Mouse (Mus musculus) neural tube, embryonic 14.5 days (tissue): ENCODE data around the gene Rhof. TPM values are rescaled to one million over a fixed set of nuclear protein-coding genes. Genes with fewer than 3 reads are reported as not detected.

ENCODE experiments used
- ATAC-seq: fragments of 200-750 bp; cut with Nextera tagmentation; 2 replicates; pipeline ENCODE4 v1.8.0; 2017; ENCODE audit warnings: low read depth, mild to moderate bottlenecking, moderate TSS enrichment, moderate library complexity
- H3K27ac ChIP-seq: fragments of 300-500 bp; sonication (generic); 2 replicates; pipeline ENCODE4 v1.5.1; 2014; ENCODE audit warnings: low read depth, mild to moderate bottlenecking, control low read depth, low read length, moderate library complexity, mixed read lengths
- H3K27me3 ChIP-seq: fragments of 300-500 bp; sonication (generic); 2 replicates; pipeline ENCODE4 v1.6.1; 2014; ENCODE audit warnings: low read length; ENCODE audit not compliant: control insufficient read depth, insufficient read depth
- H3K36me3 ChIP-seq: fragments of 300-500 bp; sonication (generic); 2 replicates; pipeline ENCODE4 v1.6.1; 2014; ENCODE audit warnings: low read length, mixed read lengths; ENCODE audit not compliant: control insufficient read depth, insufficient read depth
- H3K4me1 ChIP-seq: fragments of 300-500 bp; sonication (generic); 2 replicates; pipeline ENCODE4 v1.6.1; 2014; ENCODE audit warnings: low read length; ENCODE audit not compliant: control insufficient read depth, insufficient read depth
- H3K4me2 ChIP-seq: fragments of 300-500 bp; sonication (generic); 2 replicates; pipeline ENCODE4 v1.6.1; 2014; ENCODE audit warnings: mild to moderate bottlenecking, low read depth, low read length, control low read depth
- H3K4me3 ChIP-seq: fragments of 300-500 bp; sonication (generic); 2 replicates; pipeline ENCODE4 v1.5.1; 2014; ENCODE audit warnings: low read depth, low read length, control low read depth, mixed read lengths
- H3K9ac ChIP-seq: fragments of 300-500 bp; sonication (generic); replicated peaks from 2 replicates; pipeline ENCODE4 v1.6.1; 2014; ENCODE audit warnings: low read depth, mild to moderate bottlenecking, control low read depth, low read length, mixed read lengths
- H3K9me3 ChIP-seq: fragments of 300-500 bp; sonication (generic); 2 replicates; pipeline ENCODE4 v1.6.1; 2016; ENCODE audit warnings: low read length; ENCODE audit not compliant: control insufficient read depth
- WGBS: fragments of 180-500 bp; shearing (Covaris S2); extraction: QIAGEN DNeasy Blood & Tissue Kit; methylation state at CpG from one replicate; pipeline ENCODE4 v1.1.7; 2014; 5-methylcytosine and 5-hydroxymethylcytosine counted together
- polyA plus RNA-seq: library from polyadenylated mRNA; unstranded; fragments of >200 nt; fragmentation: Nextera tagmentation; extraction: Ambion mirVana; gene quantifications from 2 replicates; pipeline ENCODE4 v1.2.1, GENCODE M21; 2014

Gene Rhof
- polyA plus RNA-seq, 1 experiment from 2014 or later, result 13.1 TPM

GRCm38 (mm10) chr5:123143251-123143970, 10.9 kb upstream of the Rhof start:
- H3K4me3 ChIP-seq, result peak overlapping the region; percentile 92
- H3K9me3 ChIP-seq, result no peaks in the 10 kb centered on the region
- ATAC-seq, result no peak
- peaks cover 21% of the 10 kb centered on the region for H3K36me3 ChIP-seq
- WGBS, result under 1% methylated on average over 24 of the region's 24 CpGs
- H3K27ac ChIP-seq, result peak overlapping the region; percentile 99
- H3K27me3 ChIP-seq, result no peaks in the 10 kb centered on the region
- H3K9ac ChIP-seq, result peak overlapping the region; percentile 100
- H3K4me2 ChIP-seq, result peak overlapping the region; percentile 100
- H3K4me1 ChIP-seq, result peaks cover 33% of the 10 kb centered on the region

- Histone ChIP-seq H3K4me2 (peak within 1 kb of the TSS; percentile 100), H3K4me3 (peak within 1 kb of the TSS; percentile 92), H3K36me3 (peaks cover 13% of the 10 kb centered on the region), H3K27ac (peak within 1 kb of the TSS; percentile 99), H3K9ac (peak within 1 kb of the TSS; percentile 100), H3K27me3 (no peaks in the 10 kb centered on the region), H3K9me3 (no peaks in the 10 kb centered on the region), H3K4me1 (peaks cover 30% of the 10 kb centered on the region)
- WGBS, result under 1% methylated on average over 51 of the region's 103 CpGs
- peak; percentile 19; the same call in 1 of the 2 replicates for ATAC-seq
Measured at GRCm38 (mm10) chr5:123142161-123143157, 10.0 kb upstream of the Rhof start, which contains the start of gene Setd1b. Setd1b (plus strand) TSS chr5:123142193.

GRCm38 (mm10) chr5:123141555-123142160, 9.2 kb upstream of the Rhof start:
- Histone ChIP-seq H3K9me3 (no peaks in the 10 kb centered on the region), H3K4me1 (peaks cover 37% of the 10 kb centered on the region), H3K9ac (peak overlapping the region; percentile 100), H3K36me3 (peaks cover 5% of the 10 kb centered on the region; the same call in 1 of the 2 replicates), H3K4me2 (peak overlapping the region; percentile 100), H3K27me3 (no peaks in the 10 kb centered on the region), H3K4me3 (peak overlapping the region; percentile 92), H3K27ac (peak overlapping the region; percentile 99)
- under 1% methylated on average over 31 of the region's 38 CpGs for WGBS
- ATAC-seq, result 0 out of 2 replicates have a peak, but pooled peaks have one; percentile 25

GRCm38 (mm10) chr5:123140694-123141554, 8.4 kb upstream of the Rhof start:
- Histone ChIP-seq H3K36me3 (no peaks in the 10 kb centered on the region), H3K9me3 (no peaks in the 10 kb centered on the region), H3K4me2 (peak overlapping the region; percentile 100), H3K27me3 (no peaks in the 10 kb centered on the region), H3K27ac (peak overlapping the region; percentile 99), H3K4me3 (peak overlapping the region; percentile 92), H3K4me1 (peaks cover 41% of the 10 kb centered on the region), H3K9ac (peak overlapping the region; percentile 100)
- ATAC-seq, result peak; percentile 69
- WGBS, result under 1% methylated on average over 31 of the region's 31 CpGs

GRCm38 (mm10) chr5:123139722-123140627, 7.5 kb upstream of the Rhof start:
- H3K36me3 ChIP-seq, result no peaks in the 10 kb centered on the region
- peak overlapping the region; percentile 100 for H3K4me2 ChIP-seq
- no peaks in the 10 kb centered on the region for H3K27me3 ChIP-seq
- no peak for ATAC-seq
- peak overlapping the region; percentile 100 for H3K27ac ChIP-seq
- H3K9me3 ChIP-seq, result no peaks in the 10 kb centered on the region
- H3K4me1 ChIP-seq, result peaks cover 41% of the 10 kb centered on the region
- WGBS, result under 1% methylated on average over 28 of the region's 28 CpGs
- H3K9ac ChIP-seq, result peak overlapping the region; percentile 100
- H3K4me3 ChIP-seq, result peak overlapping the region; percentile 92

- H3K27ac ChIP-seq, result peak overlapping the region; percentile 100
- H3K36me3 ChIP-seq, result peaks cover 4% of the 10 kb centered on the region; the same call in 1 of the 2 replicates
- WGBS, result under 1% methylated on average over 39 of the region's 39 CpGs
- peak overlapping the region; percentile 100 for H3K4me2 ChIP-seq
- H3K9me3 ChIP-seq, result no peaks in the 10 kb centered on the region
- peak overlapping the region; percentile 92 for H3K4me3 ChIP-seq
- no peaks in the 10 kb centered on the region for H3K27me3 ChIP-seq
- peak overlapping the region; percentile 100 for H3K9ac ChIP-seq
- 0 out of 2 replicates have a peak, but pooled peaks have one; percentile 15 for ATAC-seq
- H3K4me1 ChIP-seq, result peaks cover 41% of the 10 kb centered on the region
Measured at GRCm38 (mm10) chr5:123138953-123139721, 6.6 kb upstream of the Rhof start.
